Mouse (Mus musculus) brain, embryonic 14.5 days (tissue): ENCODE measurements at regions not wholly inside any gene's neighbourhood (a gene's known extent, or its start where the extent isn't known, plus 50 kb on each side); places are given as distances from the start of the nearest gene placed in this dataset.

Source experiments
- CTCF ChIP-seq: fragments of 200-500 bp; IDR thresholded peaks from 2 replicates; pipeline ENCODE4 v1.5.1; 2012; ENCODE audit warnings: inconsistent platforms, mild to moderate bottlenecking, moderate library complexity, borderline replicate concordance; ENCODE audit not compliant: insufficient read depth, insufficient read length; ENCODE audit errors: extremely low read depth
- POLR2A ChIP-seq: fragments of 200-500 bp; IDR thresholded peaks from 2 replicates; pipeline ENCODE4 v1.6.1; 2012; ENCODE audit warnings: mild to moderate bottlenecking, inconsistent platforms, borderline replicate concordance; ENCODE audit not compliant: poor library complexity, insufficient read depth, insufficient read length, severe bottlenecking; ENCODE audit errors: extremely low read depth

GRCm38 (mm10) chr1:152214376-152214775 is 124.5 kb upstream of the 1700025G04Rik start:
- TF ChIP-seq CTCF (no peak), POLR2A (no peak)
